Mouse (Mus musculus) stomach, embryonic 15.5 days (tissue): ENCODE measurements at regions not wholly inside any gene's neighbourhood (a gene's known extent, or its start where the extent isn't known, plus 50 kb on each side); places are given as distances from the start of the nearest gene placed in this dataset.

Experiments used
- ATAC-seq: fragments of 200-750 bp; cut with Nextera tagmentation; 2 replicates; pipeline ENCODE4 v1.8.0; 2017; ENCODE audit warnings: low read depth, moderate number of reproducible peaks, moderate TSS enrichment; ENCODE audit not compliant: insufficient read depth, low FRiP score
- H3K27ac ChIP-seq: fragments of 300-500 bp; sonication (generic); 2 replicates; pipeline ENCODE4 v1.5.1; 2015; ENCODE audit warnings: mild to moderate bottlenecking, inconsistent platforms
- H3K27me3 ChIP-seq: fragments of 300-500 bp; sonication (generic); replicated peaks from 2 replicates; pipeline ENCODE4 v1.6.1; 2015; ENCODE audit warnings: inconsistent platforms
- H3K36me3 ChIP-seq: fragments of 300-500 bp; sonication (generic); 2 replicates; pipeline ENCODE4 v1.6.1; 2015; ENCODE audit warnings: inconsistent platforms
- H3K4me1 ChIP-seq: fragments of 300-500 bp; sonication (generic); 2 replicates; pipeline ENCODE4 v1.6.1; 2015; ENCODE audit warnings: inconsistent platforms
- H3K4me2 ChIP-seq: fragments of 300-500 bp; sonication (generic); 2 replicates; pipeline ENCODE4 v1.6.1; 2015; ENCODE audit warnings: mild to moderate bottlenecking, inconsistent platforms
- H3K4me3 ChIP-seq: fragments of 300-500 bp; sonication (generic); replicated peaks from 2 replicates; pipeline ENCODE4 v1.5.1; 2015; ENCODE audit warnings: inconsistent platforms
- H3K9ac ChIP-seq: fragments of 300-500 bp; sonication (generic); 2 replicates; pipeline ENCODE4 v1.6.1; 2015; ENCODE audit warnings: inconsistent platforms
- H3K9me3 ChIP-seq: fragments of 300-500 bp; sonication (generic); 2 replicates; pipeline ENCODE4 v1.6.1; 2016; ENCODE audit warnings: inconsistent platforms
- WGBS: fragments of 180-500 bp; shearing (Covaris S2); methylation state at CpG from one replicate; pipeline ENCODE4 v1.1.7; 2015; 5-methylcytosine and 5-hydroxymethylcytosine counted together

GRCm38 (mm10) chr13:15082255-15082932 lies 380.6 kb upstream of the Gli3 start:
- 36% methylated on average over 2 of the region's 2 CpGs for WGBS
- H3K27ac ChIP-seq = no peak overlapping the region

GRCm38 (mm10) chr13:15094836-15095235 lies 368.2 kb upstream of the Gli3 start:
- no peaks in the 10 kb centered on the region for H3K9me3 ChIP-seq
- H3K36me3 ChIP-seq = no peaks in the 10 kb centered on the region
- no peaks in the 10 kb centered on the region for H3K27me3 ChIP-seq
- no peak overlapping the region for H3K27ac ChIP-seq
- H3K4me1 ChIP-seq = no peaks in the 10 kb centered on the region
- H3K4me3 ChIP-seq = no peak overlapping the region
- no peak overlapping the region for H3K9ac ChIP-seq
- no peak for ATAC-seq
- WGBS = 71% methylated on average over 1 of the region's 1 CpGs
- no peak overlapping the region for H3K4me2 ChIP-seq

More at GRCm38 (mm10) chr13:15082255-15082932, 380.6 kb upstream of the Gli3 start:
- Histone ChIP-seq H3K4me3 (no peak overlapping the region), H3K9ac (no peak overlapping the region), H3K36me3 (no peaks in the 10 kb centered on the region), H3K9me3 (no peaks in the 10 kb centered on the region), H3K4me1 (no peaks in the 10 kb centered on the region), H3K27me3 (no peaks in the 10 kb centered on the region), H3K4me2 (no peak overlapping the region)
- no peak for ATAC-seq

GRCm38 (mm10) chr13:15107753-15108305 lies 355.2 kb upstream of the Gli3 start:
- Histone ChIP-seq H3K4me3 (no peak overlapping the region), H3K27me3 (no peaks in the 10 kb centered on the region), H3K9ac (no peak overlapping the region), H3K36me3 (no peaks in the 10 kb centered on the region), H3K27ac (peak overlapping the region; percentile 72), H3K4me2 (no peak overlapping the region), H3K4me1 (peaks cover 6% of the 10 kb centered on the region; the same call in 1 of the 2 replicates), H3K9me3 (no peaks in the 10 kb centered on the region)
- WGBS = 12% methylated on average over 6 of the region's 6 CpGs
- no peak for ATAC-seq

- H3K9me3 ChIP-seq = no peaks in the 10 kb centered on the region
- no peaks in the 10 kb centered on the region for H3K36me3 ChIP-seq
- no peak for ATAC-seq
- H3K4me1 ChIP-seq = no peaks in the 10 kb centered on the region
- H3K4me3 ChIP-seq = no peak overlapping the region
- no peaks in the 10 kb centered on the region for H3K27me3 ChIP-seq
- 77% methylated on average over 7 of the region's 7 CpGs for WGBS
- H3K4me2 ChIP-seq = no peak overlapping the region
- no peak overlapping the region for H3K27ac ChIP-seq
- H3K9ac ChIP-seq = no peak overlapping the region
Measured at GRCm38 (mm10) chr13:15113383-15113782, 349.7 kb upstream of the Gli3 start.

- Histone ChIP-seq H3K9me3 (no peaks in the 10 kb centered on the region), H3K9ac (no peak overlapping the region), H3K4me3 (no peak overlapping the region), H3K36me3 (no peaks in the 10 kb centered on the region), H3K4me1 (no peaks in the 10 kb centered on the region), H3K4me2 (no peak overlapping the region), H3K27ac (peak overlapping the region; percentile 54; the same call in 1 of the 2 replicates), H3K27me3 (no peaks in the 10 kb centered on the region)
- 36% methylated on average over 2 of the region's 2 CpGs for WGBS
- ATAC-seq = peak; percentile 86; the same call in 1 of the 2 replicates
Measured at GRCm38 (mm10) chr13:15130249-15130648, 332.8 kb upstream of the Gli3 start.

GRCm38 (mm10) chr13:15146167-15146566 lies 316.9 kb upstream of the Gli3 start:
- H3K4me1 ChIP-seq = no peaks in the 10 kb centered on the region
- ATAC-seq = no peak
- H3K27ac ChIP-seq = no peak overlapping the region
- no peak overlapping the region for H3K4me3 ChIP-seq
- no peaks in the 10 kb centered on the region for H3K36me3 ChIP-seq
- H3K4me2 ChIP-seq = no peak overlapping the region
- WGBS = 59% methylated on average over 6 of the region's 6 CpGs
- H3K27me3 ChIP-seq = no peaks in the 10 kb centered on the region
- no peaks in the 10 kb centered on the region for H3K9me3 ChIP-seq
- no peak overlapping the region for H3K9ac ChIP-seq

GRCm38 (mm10) chr13:15180898-15181297 lies 282.1 kb upstream of the Gli3 start:
- no peaks in the 10 kb centered on the region for H3K27me3 ChIP-seq
- H3K9ac ChIP-seq = no peak overlapping the region
- no peaks in the 10 kb centered on the region for H3K36me3 ChIP-seq
- H3K27ac ChIP-seq = no peak overlapping the region
- H3K4me2 ChIP-seq = no peak overlapping the region
- H3K9me3 ChIP-seq = no peaks in the 10 kb centered on the region
- ATAC-seq = no peak
- H3K4me3 ChIP-seq = no peak overlapping the region
- H3K4me1 ChIP-seq = no peaks in the 10 kb centered on the region
- 28% methylated on average over 2 of the region's 2 CpGs for WGBS

GRCm38 (mm10) chr13:15211635-15212352 lies 251.2 kb upstream of the Gli3 start:
- H3K9ac ChIP-seq = no peak overlapping the region
- no peaks in the 10 kb centered on the region for H3K36me3 ChIP-seq
- WGBS = 74% methylated on average over 7 of the region's 7 CpGs
- ATAC-seq = no peak
- no peak overlapping the region for H3K27ac ChIP-seq
- H3K9me3 ChIP-seq = no peaks in the 10 kb centered on the region
- no peak overlapping the region for H3K4me2 ChIP-seq
- no peaks in the 10 kb centered on the region for H3K4me1 ChIP-seq
- no peak overlapping the region for H3K4me3 ChIP-seq
- H3K27me3 ChIP-seq = no peaks in the 10 kb centered on the region

GRCm38 (mm10) chr13:15212353-15212850 lies 250.6 kb upstream of the Gli3 start:
- ATAC-seq = peak; percentile 66; the same call in 1 of the 2 replicates
- Histone ChIP-seq H3K4me3 (no peak overlapping the region), H3K4me1 (no peaks in the 10 kb centered on the region), H3K9me3 (no peaks in the 10 kb centered on the region), H3K36me3 (no peaks in the 10 kb centered on the region), H3K27me3 (no peaks in the 10 kb centered on the region), H3K27ac (no peak overlapping the region), H3K9ac (no peak overlapping the region), H3K4me2 (0 out of 2 replicates have a peak overlapping the region, but pooled peaks have one; percentile 3)
- WGBS = 38% methylated on average over 5 of the region's 5 CpGs

- Histone ChIP-seq H3K27ac (no peak overlapping the region), H3K4me3 (no peak overlapping the region), H3K9ac (no peak overlapping the region), H3K27me3 (no peaks in the 10 kb centered on the region), H3K4me1 (no peaks in the 10 kb centered on the region), H3K4me2 (no peak overlapping the region), H3K36me3 (no peaks in the 10 kb centered on the region), H3K9me3 (no peaks in the 10 kb centered on the region)
- whole genome bisulfite sequencing = 44% methylated on average over 3 of the region's 3 CpGs
- no peak for ATAC-seq
Measured at GRCm38 (mm10) chr13:15221322-15221721, 241.7 kb upstream of the Gli3 start.

GRCm38 (mm10) chr13:15227641-15228040 lies 235.4 kb upstream of the Gli3 start:
- Histone ChIP-seq H3K4me1 (no peaks in the 10 kb centered on the region), H3K36me3 (no peaks in the 10 kb centered on the region), H3K4me2 (no peak overlapping the region), H3K27me3 (no peaks in the 10 kb centered on the region), H3K4me3 (no peak overlapping the region), H3K9ac (no peak overlapping the region), H3K27ac (no peak overlapping the region), H3K9me3 (no peaks in the 10 kb centered on the region)
- no peak for ATAC-seq
- 47% methylated on average over 1 of the region's 1 CpGs for WGBS
